Mouse (Mus musculus): ENCODE data around the gene Nsd2. TPM values are rescaled to one million over a fixed set of nuclear protein-coding genes. Genes with fewer than 3 reads are reported as not detected.

The Nsd2 gene
- polyA plus RNA-seq, 1 experiment from 2014 or later, result 89.8 TPM

- ATAC-seq, result no peak
- 88% methylated on average over 6 of the region's 6 CpGs for WGBS
These were observed 4.4 kb upstream of the Nsd2 start for GRCm38 (mm10) chr5:33816008-33816725.

GRCm38 (mm10) chr5:33818104-33818503, 2.4 kb upstream of the Nsd2 start:
- Histone ChIP-seq H3K9ac (replicated peaks; ENCODE audit: low read depth, low read length) (no peak overlapping the region), H3K4me3 (replicated peaks; ENCODE audit: low read length) (no peak overlapping the region), H3K9me3 (ENCODE audit: control insufficient read depth, low read length) (no peaks in the 10 kb centered on the region), H3K4me1 (replicated peaks; ENCODE audit: control insufficient read depth, insufficient read depth, low read length) (peaks cover 23% of the 10 kb centered on the region), H3K27me3 (replicated peaks; ENCODE audit: control insufficient read depth, insufficient read depth, low read length) (no peaks in the 10 kb centered on the region), H3K27ac (ENCODE audit: low read length) (no peak overlapping the region), H3K36me3 (ENCODE audit: control insufficient read depth, insufficient read depth) (no peaks in the 10 kb centered on the region), H3K4me2 (ENCODE audit: low read length) (no peak overlapping the region)
- WGBS, result 6% methylated on average over 5 of the region's 5 CpGs
- no peak for ATAC-seq

More at GRCm38 (mm10) chr5:33816008-33816725, 4.4 kb upstream of the Nsd2 start:
- H3K9me3 ChIP-seq (ENCODE audit: control insufficient read depth, low read length), result no peaks in the 10 kb centered on the region
- no peaks in the 10 kb centered on the region for H3K36me3 ChIP-seq (ENCODE audit: control insufficient read depth, insufficient read depth)
- no peaks in the 10 kb centered on the region for H3K27me3 ChIP-seq (replicated peaks; ENCODE audit: control insufficient read depth, insufficient read depth, low read length)
- H3K4me2 ChIP-seq (ENCODE audit: low read length), result no peak overlapping the region
- no peak overlapping the region for H3K4me3 ChIP-seq (replicated peaks; ENCODE audit: low read length)
- H3K9ac ChIP-seq (replicated peaks; ENCODE audit: low read depth, low read length), result no peak overlapping the region
- H3K27ac ChIP-seq (ENCODE audit: low read length), result no peak overlapping the region
- H3K4me1 ChIP-seq (replicated peaks; ENCODE audit: control insufficient read depth, insufficient read depth, low read length), result peaks cover 12% of the 10 kb centered on the region

- 9% methylated on average over 9 of the region's 9 CpGs for WGBS
- peak overlapping the region; percentile 93 for H3K4me3 ChIP-seq (replicated peaks; ENCODE audit: low read length)
- peak; percentile 42 for ATAC-seq
These were observed 1.2 kb upstream of the Nsd2 start for GRCm38 (mm10) chr5:33819141-33819875.

GRCm38 (mm10) chr5:33820733-33821621, 452 bp downstream of the Nsd2 start:
- under 1% methylated on average over 121 of the region's 121 CpGs for WGBS
- Histone ChIP-seq H3K27me3 (replicated peaks; ENCODE audit: control insufficient read depth, insufficient read depth, low read length) (no peaks in the 10 kb centered on the region), H3K9me3 (ENCODE audit: control insufficient read depth, low read length) (no peaks in the 10 kb centered on the region), H3K36me3 (ENCODE audit: control insufficient read depth, insufficient read depth) (no peaks in the 10 kb centered on the region), H3K4me3 (replicated peaks; ENCODE audit: low read length) (peak overlapping the region; percentile 93), H3K27ac (ENCODE audit: low read length) (peak overlapping the region; percentile 99), H3K4me2 (ENCODE audit: low read length) (peak overlapping the region; percentile 77), H3K9ac (replicated peaks; ENCODE audit: low read depth, low read length) (peak overlapping the region; percentile 99), H3K4me1 (replicated peaks; ENCODE audit: control insufficient read depth, insufficient read depth, low read length) (peaks cover 43% of the 10 kb centered on the region)
- ATAC-seq, result no peak

More at GRCm38 (mm10) chr5:33819141-33819875, 1.2 kb upstream of the Nsd2 start:
- Histone ChIP-seq H3K36me3 (ENCODE audit: control insufficient read depth, insufficient read depth) (no peaks in the 10 kb centered on the region), H3K9ac (replicated peaks; ENCODE audit: low read depth, low read length) (peak overlapping the region; percentile 89), H3K9me3 (ENCODE audit: control insufficient read depth, low read length) (no peaks in the 10 kb centered on the region), H3K4me1 (replicated peaks; ENCODE audit: control insufficient read depth, insufficient read depth, low read length) (peaks cover 29% of the 10 kb centered on the region), H3K27ac (ENCODE audit: low read length) (peak overlapping the region; percentile 99), H3K4me2 (ENCODE audit: low read length) (peak overlapping the region; percentile 85), H3K27me3 (replicated peaks; ENCODE audit: control insufficient read depth, insufficient read depth, low read length) (no peaks in the 10 kb centered on the region)

GRCm38 (mm10) chr5:33821901-33822427, 1.4 kb downstream of the Nsd2 start:
- Histone ChIP-seq H3K27me3 (replicated peaks; ENCODE audit: control insufficient read depth, insufficient read depth, low read length) (no peaks in the 10 kb centered on the region), H3K4me2 (ENCODE audit: low read length) (peak overlapping the region; percentile 77), H3K27ac (ENCODE audit: low read length) (no peak overlapping the region), H3K4me3 (replicated peaks; ENCODE audit: low read length) (peak overlapping the region; percentile 93), H3K4me1 (replicated peaks; ENCODE audit: control insufficient read depth, insufficient read depth, low read length) (peaks cover 47% of the 10 kb centered on the region), H3K9ac (replicated peaks; ENCODE audit: low read depth, low read length) (peak overlapping the region; percentile 41), H3K9me3 (ENCODE audit: control insufficient read depth, low read length) (no peaks in the 10 kb centered on the region), H3K36me3 (ENCODE audit: control insufficient read depth, insufficient read depth) (no peaks in the 10 kb centered on the region)
- ATAC-seq, result no peak
- 25% methylated on average over 2 of the region's 2 CpGs for WGBS

- ATAC-seq, result no peak
- Histone ChIP-seq H3K27me3 (replicated peaks; ENCODE audit: control insufficient read depth, insufficient read depth, low read length) (no peaks in the 10 kb centered on the region), H3K36me3 (ENCODE audit: control insufficient read depth, insufficient read depth) (no peaks in the 10 kb centered on the region), H3K4me3 (replicated peaks; ENCODE audit: low read length) (peak overlapping the region; percentile 93), H3K4me2 (ENCODE audit: low read length) (peak overlapping the region; percentile 77), H3K9me3 (ENCODE audit: control insufficient read depth, low read length) (no peaks in the 10 kb centered on the region), H3K4me1 (replicated peaks; ENCODE audit: control insufficient read depth, insufficient read depth, low read length) (peaks cover 47% of the 10 kb centered on the region), H3K9ac (replicated peaks; ENCODE audit: low read depth, low read length) (peak overlapping the region; percentile 45), H3K27ac (ENCODE audit: low read length) (no peak overlapping the region)
- WGBS, result 6% methylated on average over 3 of the region's 3 CpGs
These were observed 1.9 kb downstream of the Nsd2 start for GRCm38 (mm10) chr5:33822456-33822855.

- Histone ChIP-seq H3K27me3 (replicated peaks; ENCODE audit: control insufficient read depth, insufficient read depth, low read length) (no peaks in the 10 kb centered on the region), H3K9ac (replicated peaks; ENCODE audit: low read depth, low read length) (no peak overlapping the region), H3K36me3 (ENCODE audit: control insufficient read depth, insufficient read depth) (no peaks in the 10 kb centered on the region), H3K9me3 (ENCODE audit: control insufficient read depth, low read length) (no peaks in the 10 kb centered on the region), H3K4me3 (replicated peaks; ENCODE audit: low read length) (no peak overlapping the region), H3K4me2 (ENCODE audit: low read length) (no peak overlapping the region), H3K4me1 (replicated peaks; ENCODE audit: control insufficient read depth, insufficient read depth, low read length) (peaks cover 35% of the 10 kb centered on the region), H3K27ac (ENCODE audit: low read length) (no peak overlapping the region)
- no peak for ATAC-seq
These were observed 5.5 kb downstream of the Nsd2 start for GRCm38 (mm10) chr5:33826001-33826400.

- Histone ChIP-seq H3K36me3 (ENCODE audit: control insufficient read depth, insufficient read depth) (no peaks in the 10 kb centered on the region), H3K4me1 (replicated peaks; ENCODE audit: control insufficient read depth, insufficient read depth, low read length) (peaks cover 24% of the 10 kb centered on the region), H3K4me2 (ENCODE audit: low read length) (no peak overlapping the region), H3K4me3 (replicated peaks; ENCODE audit: low read length) (no peak overlapping the region), H3K27me3 (replicated peaks; ENCODE audit: control insufficient read depth, insufficient read depth, low read length) (no peaks in the 10 kb centered on the region), H3K27ac (ENCODE audit: low read length) (no peak overlapping the region), H3K9me3 (ENCODE audit: control insufficient read depth, low read length) (no peaks in the 10 kb centered on the region), H3K9ac (replicated peaks; ENCODE audit: low read depth, low read length) (no peak overlapping the region)
- WGBS, result 57% methylated on average over 8 of the region's 8 CpGs
- no peak for ATAC-seq
These were observed 7.6 kb downstream of the Nsd2 start for GRCm38 (mm10) chr5:33828107-33828506.
